Mouse (Mus musculus) stomach, postnatal 0 days (tissue): ENCODE results near the gene Nmral1.

ENCODE experiments used
- CTCF ChIP-seq: IDR thresholded peaks from 2 replicates; pipeline ENCODE4 v1.5.1; 2016; ENCODE audit warnings: antibody characterized with exemption, low read depth, mild to moderate bottlenecking, moderate library complexity
- EP300 ChIP-seq: optimal IDR thresholded peaks from 2 replicates; pipeline ENCODE3; 2016; ENCODE audit warnings: antibody characterized with exemption

GRCm38 (mm10) chr16:4765852-4766251 lies 46.7 kb upstream of the Nmral1 start:
- TF ChIP-seq EP300: no peak
- TF ChIP-seq CTCF: peak; percentile 38
